Mouse (Mus musculus): ENCODE measurements around the gene Jkamp. TPM values are rescaled to one million over a fixed set of nuclear protein-coding genes. Genes with fewer than 3 reads are reported as not detected.
A peak's percentile ranks its signal among the peaks of the same experiment; 100 is the strongest.

The Jkamp gene
- polyA plus RNA-seq, 1 experiment from 2014 or later, result 95.7 TPM

- Histone ChIP-seq H3K4me3 (peak overlapping the region; percentile 71), H3K4me1 (replicated peaks) (peaks cover 19% of the 10 kb centered on the region), H3K36me3 (peaks cover 10% of the 10 kb centered on the region), H3K9me3 (0 out of 2 replicates have a peak, but pooled peaks cover 4% of the 10 kb centered on the region), H3K27ac (peak overlapping the region; percentile 85), H3K27me3 (ENCODE audit: insufficient read depth, poor library complexity, severe bottlenecking) (peaks cover 48% of the 10 kb centered on the region)
- DNase-seq (ENCODE audit: low spot score), result no peak
- 4% methylated on average over 40 of the region's 40 CpGs for WGBS
Observed at GRCm38 (mm10) chr12:72069626-72070326, 15.6 kb upstream of the Jkamp start.

GRCm38 (mm10) chr12:72070327-72071269 lies 14.8 kb upstream of the Jkamp start, which contains the start of gene Gpr135:
TSS of gene Gpr135 (minus strand) at chr12:72071125.
- WGBS, result under 1% methylated on average over 94 of the region's 94 CpGs
- Histone ChIP-seq H3K27me3 (ENCODE audit: insufficient read depth, poor library complexity, severe bottlenecking) (peaks cover 48% of the 10 kb centered on the region), H3K4me1 (replicated peaks) (peaks cover 19% of the 10 kb centered on the region), H3K9me3 (0 out of 2 replicates have a peak, but pooled peaks cover 4% of the 10 kb centered on the region), H3K36me3 (peaks cover 16% of the 10 kb centered on the region), H3K4me3 (peak within 1 kb of the TSS; percentile 71), H3K27ac (peak within 1 kb of the TSS; percentile 85)
- DNase-seq (ENCODE audit: low spot score), result peak; percentile 91

DNA sequence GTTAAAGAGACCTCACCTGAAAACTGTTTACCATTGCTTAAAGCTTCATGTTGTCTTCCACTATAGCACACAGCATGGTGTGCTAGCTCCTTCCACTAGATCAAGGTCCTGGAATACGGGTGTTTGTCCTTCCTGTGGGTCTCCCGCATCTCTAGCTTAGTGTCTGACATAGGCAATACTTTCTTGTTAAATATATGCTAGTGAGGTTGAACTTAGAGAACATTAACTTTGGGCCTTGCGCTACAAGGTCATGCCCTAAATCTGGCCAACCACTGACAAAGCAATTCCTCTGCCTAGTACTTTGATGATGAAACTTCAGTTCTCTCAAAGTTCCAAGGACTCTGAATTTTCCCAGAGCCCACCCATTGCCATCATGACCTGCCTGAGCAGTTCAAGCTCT lies 7.1 kb upstream of the Jkamp start:
- 0 out of 2 replicates have a peak, but pooled peaks cover 4% of the 10 kb centered on the region for H3K9me3 ChIP-seq
- no peak overlapping the region for H3K4me3 ChIP-seq
- H3K27ac ChIP-seq, result no peak overlapping the region
- WGBS, result 91% methylated on average over 3 of the region's 3 CpGs
- peaks cover 22% of the 10 kb centered on the region for H3K36me3 ChIP-seq
- no peaks in the 10 kb centered on the region for H3K27me3 ChIP-seq (ENCODE audit: insufficient read depth, poor library complexity, severe bottlenecking)
- DNase-seq (ENCODE audit: low spot score), result no peak
- peaks cover 8% of the 10 kb centered on the region for H3K4me1 ChIP-seq (replicated peaks)

DNA sequence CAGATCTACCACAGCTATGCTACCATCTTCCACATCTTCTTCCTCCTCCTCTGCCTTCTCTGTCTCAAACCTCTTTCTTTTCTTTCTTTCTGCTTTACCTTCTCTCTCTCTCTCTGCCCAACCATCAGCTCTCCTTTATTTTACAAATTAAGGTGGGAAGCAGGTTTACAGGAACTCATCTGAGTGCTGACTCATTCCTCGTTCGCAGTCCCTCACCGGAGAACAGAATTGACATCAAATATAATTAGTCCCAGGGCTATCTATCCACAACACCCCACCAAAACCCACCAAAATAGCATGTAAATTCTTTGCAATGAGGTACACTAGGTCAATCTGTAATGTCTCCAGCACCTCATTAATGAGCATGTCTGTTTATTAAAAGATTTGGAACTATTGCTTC lies 3.4 kb upstream of the Jkamp start:
- DNase-seq (ENCODE audit: low spot score), result no peak
- Histone ChIP-seq H3K36me3 (peaks cover 2% of the 10 kb centered on the region; the same call in 1 of the 2 replicates), H3K4me1 (replicated peaks) (peaks cover 24% of the 10 kb centered on the region), H3K9me3 (no peaks in the 10 kb centered on the region), H3K4me3 (peak overlapping the region; percentile 36; the same call in 1 of the 2 replicates), H3K27me3 (ENCODE audit: insufficient read depth, poor library complexity, severe bottlenecking) (no peaks in the 10 kb centered on the region), H3K27ac (no peak overlapping the region)
- 78% methylated on average over 3 of the region's 3 CpGs for WGBS

DNA sequence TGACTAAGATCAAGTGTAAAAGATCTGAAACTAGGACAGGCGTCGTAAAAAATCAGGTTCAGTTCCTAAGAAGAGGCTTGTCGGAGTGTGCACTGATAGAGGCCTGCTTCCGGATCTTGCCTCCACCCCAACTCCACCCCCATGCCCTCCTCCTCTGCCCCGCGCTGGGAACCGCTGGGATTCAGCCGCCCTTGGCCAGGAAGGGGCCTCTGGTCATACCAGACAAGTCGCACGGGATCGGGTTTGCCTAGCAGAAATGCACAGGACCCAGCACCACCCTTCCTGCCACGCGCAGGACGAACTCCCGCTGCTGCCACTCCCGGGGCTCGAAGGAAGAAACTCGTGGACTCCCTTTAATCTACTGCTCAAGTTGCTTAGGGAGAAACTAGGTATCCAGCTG lies 3.0 kb upstream of the Jkamp start:
- WGBS, result 33% methylated on average over 18 of the region's 18 CpGs

DNA sequence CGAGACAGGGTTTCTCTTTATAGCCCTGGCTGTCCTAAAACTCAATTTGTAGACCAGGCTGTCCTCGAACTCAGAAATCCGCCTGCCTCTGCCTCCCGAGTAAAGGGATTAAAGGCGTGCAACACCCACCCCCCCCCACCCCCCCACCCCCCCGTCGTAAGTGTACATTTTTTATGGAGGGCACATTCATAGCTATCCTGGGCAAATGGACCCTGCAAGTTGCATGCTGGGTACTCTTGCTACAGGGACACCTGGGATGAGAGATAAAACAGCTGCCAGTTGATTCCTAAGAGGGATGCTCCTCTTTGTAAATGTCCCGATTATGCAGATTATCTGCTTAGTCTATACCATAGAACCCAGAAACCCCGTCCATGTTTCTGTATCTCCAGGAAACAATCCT lies 2.1 kb upstream of the Jkamp start:
- no peaks in the 10 kb centered on the region for H3K36me3 ChIP-seq
- DNase-seq (ENCODE audit: low spot score), result no peak
- H3K4me1 ChIP-seq (replicated peaks), result peaks cover 37% of the 10 kb centered on the region
- no peaks in the 10 kb centered on the region for H3K27me3 ChIP-seq (ENCODE audit: insufficient read depth, poor library complexity, severe bottlenecking)
- H3K27ac ChIP-seq, result no peak overlapping the region
- no peaks in the 10 kb centered on the region for H3K9me3 ChIP-seq
- no peak overlapping the region for H3K4me3 ChIP-seq
- 85% methylated on average over 9 of the region's 9 CpGs for WGBS

More for the DNA sequence above, 3.0 kb upstream of the Jkamp start:
- Histone ChIP-seq H3K27ac (0 out of 2 replicates have a peak overlapping the region, but pooled peaks have one; percentile 40), H3K4me1 (replicated peaks) (peaks cover 28% of the 10 kb centered on the region), H3K4me3 (peak overlapping the region; percentile 36), H3K27me3 (ENCODE audit: insufficient read depth, poor library complexity, severe bottlenecking) (no peaks in the 10 kb centered on the region), H3K36me3 (no peaks in the 10 kb centered on the region), H3K9me3 (no peaks in the 10 kb centered on the region)
- DNase-seq (ENCODE audit: low spot score), result no peak

DNA sequence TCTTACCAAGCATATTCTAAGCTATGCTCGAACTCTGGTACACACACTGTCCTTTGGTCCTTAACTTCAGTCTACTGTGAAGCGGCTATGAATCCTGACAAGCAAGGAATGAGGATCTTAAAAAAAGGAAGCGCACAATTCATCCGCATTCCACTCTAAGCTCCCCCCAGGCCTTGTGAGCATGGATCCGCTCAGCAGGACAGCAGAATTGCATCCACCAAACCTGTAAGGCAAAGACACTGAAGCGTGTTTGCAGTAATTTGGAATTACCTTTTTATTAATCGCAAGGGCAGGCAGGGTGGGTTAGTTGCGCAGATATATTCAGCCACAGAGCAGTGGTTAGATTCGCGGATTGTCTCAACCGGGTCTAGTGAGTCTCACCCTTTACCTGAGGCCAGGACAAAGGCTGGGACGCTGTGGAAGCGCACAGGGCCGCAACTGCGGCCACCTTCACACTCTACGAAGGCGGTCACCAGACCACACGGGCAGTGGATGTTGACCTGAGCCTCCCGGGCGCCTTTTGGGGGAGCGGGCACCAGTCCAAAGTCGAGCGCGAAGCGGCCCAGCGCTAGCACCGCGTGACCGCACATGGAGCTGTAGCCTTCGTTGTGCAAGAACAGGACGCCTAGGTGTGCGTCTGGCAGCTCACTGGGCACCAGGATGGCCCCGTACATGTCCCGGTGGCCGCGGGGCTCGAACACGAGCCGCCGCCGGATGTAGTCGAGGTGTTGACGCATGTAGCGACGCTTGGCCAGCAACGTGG lies 947 bp upstream of the Jkamp start:
- WGBS, result 3% methylated on average over 46 of the region's 46 CpGs
- Histone ChIP-seq H3K27me3 (ENCODE audit: insufficient read depth, poor library complexity, severe bottlenecking) (no peaks in the 10 kb centered on the region), H3K36me3 (no peaks in the 10 kb centered on the region), H3K9me3 (no peaks in the 10 kb centered on the region), H3K4me3 (peak overlapping the region; percentile 73), H3K4me1 (replicated peaks) (peaks cover 37% of the 10 kb centered on the region), H3K27ac (peak overlapping the region; percentile 97)
- DNase-seq (ENCODE audit: low spot score), result no peak

- peaks cover 37% of the 10 kb centered on the region for H3K4me1 ChIP-seq (replicated peaks)
- H3K27me3 ChIP-seq (ENCODE audit: insufficient read depth, poor library complexity, severe bottlenecking), result no peaks in the 10 kb centered on the region
- H3K4me3 ChIP-seq, result peak overlapping the region; percentile 73
- no peak for DNase-seq (ENCODE audit: low spot score)
- H3K9me3 ChIP-seq, result no peaks in the 10 kb centered on the region
- WGBS, result under 1% methylated on average over 31 of the region's 31 CpGs
- peak overlapping the region; percentile 97 for H3K27ac ChIP-seq
- peaks cover 5% of the 10 kb centered on the region for H3K36me3 ChIP-seq
Observed at GRCm38 (mm10) chr12:72085024-72085328, 413 bp upstream of the Jkamp start.

DNA sequence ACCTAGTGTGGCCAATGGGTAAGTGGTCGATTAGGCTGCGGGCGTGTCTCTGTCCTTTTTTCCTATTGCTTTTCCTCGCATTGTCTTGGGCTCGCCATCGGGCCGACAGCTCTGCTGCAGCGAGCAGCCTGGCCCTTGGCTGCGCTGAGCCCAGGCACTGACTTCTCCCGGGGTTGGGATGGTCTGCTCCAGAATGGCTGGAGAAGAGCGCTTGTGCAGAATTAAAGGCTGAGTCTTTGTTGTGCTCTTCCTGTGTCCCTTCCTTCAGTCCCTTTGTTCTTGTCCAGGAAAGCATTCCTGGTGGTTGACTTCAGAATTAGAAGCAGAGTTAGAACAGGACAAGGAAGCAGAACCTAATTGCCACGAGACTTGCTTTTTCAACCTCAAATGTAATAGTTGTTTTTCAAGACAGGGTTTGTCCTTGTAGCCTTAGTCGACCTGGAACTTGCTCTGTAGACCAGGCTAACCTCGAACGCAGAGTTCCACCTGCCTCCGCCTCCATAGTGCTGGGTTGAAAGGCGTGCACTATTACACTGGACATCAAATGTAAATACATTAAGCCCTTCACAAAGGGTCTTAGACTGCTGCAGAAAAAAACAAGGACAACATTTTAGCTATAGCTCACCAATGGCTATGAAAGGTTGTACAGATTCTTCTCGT lies 907 bp downstream of the Jkamp start:
- Histone ChIP-seq H3K27ac (peak overlapping the region; percentile 97), H3K27me3 (ENCODE audit: insufficient read depth, poor library complexity, severe bottlenecking) (no peaks in the 10 kb centered on the region), H3K9me3 (no peaks in the 10 kb centered on the region), H3K4me3 (peak overlapping the region; percentile 73), H3K36me3 (peaks cover 18% of the 10 kb centered on the region), H3K4me1 (replicated peaks) (peaks cover 37% of the 10 kb centered on the region)
- 3% methylated on average over 18 of the region's 18 CpGs for WGBS
- no peak for DNase-seq (ENCODE audit: low spot score)

DNA sequence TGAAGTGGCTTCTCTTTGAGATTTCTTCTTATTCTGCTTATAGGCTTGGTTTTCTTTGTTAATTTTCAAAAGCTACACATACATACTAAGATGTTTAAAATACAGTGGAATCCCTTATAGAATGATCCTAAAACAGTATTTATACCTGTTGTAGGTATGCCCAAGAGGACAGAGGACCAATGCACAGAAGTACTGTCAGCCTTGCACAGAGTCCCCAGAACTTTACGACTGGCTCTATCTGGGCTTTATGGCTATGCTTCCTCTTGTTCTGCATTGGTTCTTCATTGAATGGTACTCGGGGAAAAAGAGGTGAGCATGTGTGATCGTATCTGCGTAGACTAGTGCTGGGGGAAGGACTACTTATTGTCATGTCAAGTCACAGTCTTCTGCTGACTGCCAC lies 4.4 kb downstream of the Jkamp start:
- H3K4me1 ChIP-seq (replicated peaks), result peaks cover 19% of the 10 kb centered on the region
- peaks cover 53% of the 10 kb centered on the region for H3K36me3 ChIP-seq
- H3K4me3 ChIP-seq, result no peak overlapping the region
- H3K27me3 ChIP-seq (ENCODE audit: insufficient read depth, poor library complexity, severe bottlenecking), result no peaks in the 10 kb centered on the region
- no peak overlapping the region for H3K27ac ChIP-seq
- no peak for DNase-seq (ENCODE audit: low spot score)
- no peaks in the 10 kb centered on the region for H3K9me3 ChIP-seq
- 94% methylated on average over 4 of the region's 4 CpGs for WGBS

GRCm38 (mm10) chr12:72096966-72097365 lies 11.6 kb downstream of the Jkamp start:
- Histone ChIP-seq H3K27ac (no peak overlapping the region), H3K4me1 (replicated peaks) (no peaks in the 10 kb centered on the region), H3K36me3 (peaks cover 90% of the 10 kb centered on the region), H3K4me3 (no peak overlapping the region), H3K27me3 (ENCODE audit: insufficient read depth, poor library complexity, severe bottlenecking) (no peaks in the 10 kb centered on the region), H3K9me3 (no peaks in the 10 kb centered on the region)
- WGBS, result 96% methylated on average over 8 of the region's 8 CpGs
- DNase-seq (ENCODE audit: low spot score), result no peak

GRCm38 (mm10) chr12:72102776-72103175 lies 17.4 kb downstream of the Jkamp start:
- no peak for DNase-seq (ENCODE audit: low spot score)
- peaks cover 31% of the 10 kb centered on the region for H3K36me3 ChIP-seq
- no peaks in the 10 kb centered on the region for H3K9me3 ChIP-seq
- no peak overlapping the region for H3K4me3 ChIP-seq
- 84% methylated on average over 6 of the region's 6 CpGs for WGBS
- no peak overlapping the region for H3K27ac ChIP-seq
- H3K27me3 ChIP-seq (ENCODE audit: insufficient read depth, poor library complexity, severe bottlenecking), result no peaks in the 10 kb centered on the region
- peaks cover 6% of the 10 kb centered on the region; the same call in 1 of the 2 replicates for H3K4me1 ChIP-seq (replicated peaks)
